Mouse (Mus musculus): ENCODE results near the gene Aup1. TPM values are rescaled to one million over a fixed set of nuclear protein-coding genes. Genes with fewer than 3 reads are reported as not detected.

Gene Aup1
- polyA plus RNA-seq, 1 experiment = 442 TPM

GRCm38 (mm10) chr6:83020836-83021593 is 33.3 kb upstream of the Aup1 start:
- DNase-seq = no peak
- no peaks in the 10 kb centered on the region for H3K4me1 ChIP-seq (ENCODE audit: control insufficient read depth, insufficient read depth, low read length)
- H3K27me3 ChIP-seq (replicated peaks; ENCODE audit: control insufficient read depth, insufficient read depth, low read length) = no peaks in the 10 kb centered on the region
- no peak for TF ChIP-seq POLR2A (IDR thresholded peaks at IDR 0.05; ENCODE audit: low read depth, low read length)
- no peak for TF ChIP-seq CTCF (conservative IDR thresholded peaks at IDR 0.05; ENCODE audit: insufficient read depth, insufficient read length, low read depth, low read length)
- no peak overlapping the region for H3K4me3 ChIP-seq (ENCODE audit: insufficient read depth, low read depth, low read length)
- no peak overlapping the region for H3K27ac ChIP-seq (ENCODE audit: insufficient read depth, low read depth, low read length)
- 53% methylated on average over 4 of the region's 4 CpGs for WGBS
- no peaks in the 10 kb centered on the region for H3K36me3 ChIP-seq (ENCODE audit: control insufficient read depth, insufficient read depth, low read length)

DNA sequence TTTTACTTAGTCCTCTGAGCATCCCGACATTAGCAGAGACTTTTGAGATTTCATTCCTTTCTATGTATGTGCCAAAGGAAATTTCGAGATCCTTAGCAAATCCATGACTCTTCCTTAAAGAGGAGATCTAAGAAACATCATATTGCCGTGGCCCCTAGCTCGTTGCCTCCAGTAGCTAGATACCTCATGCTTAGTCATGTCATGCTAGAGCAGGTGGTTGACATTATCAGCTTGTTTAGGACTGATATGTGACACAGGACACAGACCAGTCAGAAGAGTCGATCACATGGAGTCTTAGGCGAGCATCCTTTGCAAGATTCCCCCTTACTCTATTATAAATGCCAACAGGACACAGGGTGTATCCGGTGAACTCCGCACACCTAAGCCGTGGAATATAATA is 31.3 kb upstream of the Aup1 start:
- WGBS = 89% methylated on average over 9 of the region's 9 CpGs
- DNase-seq = no peak
- no peak for TF ChIP-seq CTCF (conservative IDR thresholded peaks at IDR 0.05; ENCODE audit: insufficient read depth, insufficient read length, low read depth, low read length)
- TF ChIP-seq POLR2A (IDR thresholded peaks at IDR 0.05; ENCODE audit: low read depth, low read length) = no peak
- no peak overlapping the region for H3K27ac ChIP-seq (ENCODE audit: insufficient read depth, low read depth, low read length)
- no peaks in the 10 kb centered on the region for H3K4me1 ChIP-seq (ENCODE audit: control insufficient read depth, insufficient read depth, low read length)
- H3K27me3 ChIP-seq (replicated peaks; ENCODE audit: control insufficient read depth, insufficient read depth, low read length) = no peaks in the 10 kb centered on the region
- H3K36me3 ChIP-seq (ENCODE audit: control insufficient read depth, insufficient read depth, low read length) = no peaks in the 10 kb centered on the region
- H3K4me3 ChIP-seq (ENCODE audit: insufficient read depth, low read depth, low read length) = no peak overlapping the region

- Histone ChIP-seq H3K36me3 (ENCODE audit: control insufficient read depth, insufficient read depth, low read length) (no peaks in the 10 kb centered on the region), H3K4me1 (ENCODE audit: control insufficient read depth, insufficient read depth, low read length) (no peaks in the 10 kb centered on the region), H3K27me3 (replicated peaks; ENCODE audit: control insufficient read depth, insufficient read depth, low read length) (no peaks in the 10 kb centered on the region), H3K4me3 (ENCODE audit: insufficient read depth, low read depth, low read length) (no peak overlapping the region), H3K27ac (ENCODE audit: insufficient read depth, low read depth, low read length) (no peak overlapping the region)
- no peak for TF ChIP-seq POLR2A (IDR thresholded peaks at IDR 0.05; ENCODE audit: low read depth, low read length)
- no peak for TF ChIP-seq CTCF (conservative IDR thresholded peaks at IDR 0.05; ENCODE audit: insufficient read depth, insufficient read length, low read depth, low read length)
- DNase-seq = no peak
- WGBS = 91% methylated on average over 2 of the region's 2 CpGs
Measured at GRCm38 (mm10) chr6:83023786-83024185, 30.5 kb upstream of the Aup1 start.

GRCm38 (mm10) chr6:83024421-83024820 is 29.9 kb upstream of the Aup1 start:
- Histone ChIP-seq H3K36me3 (ENCODE audit: control insufficient read depth, insufficient read depth, low read length) (no peaks in the 10 kb centered on the region), H3K27me3 (replicated peaks; ENCODE audit: control insufficient read depth, insufficient read depth, low read length) (no peaks in the 10 kb centered on the region), H3K4me3 (ENCODE audit: insufficient read depth, low read depth, low read length) (no peak overlapping the region), H3K27ac (ENCODE audit: insufficient read depth, low read depth, low read length) (no peak overlapping the region), H3K4me1 (ENCODE audit: control insufficient read depth, insufficient read depth, low read length) (no peaks in the 10 kb centered on the region)
- DNase-seq = no peak
- TF ChIP-seq CTCF (conservative IDR thresholded peaks at IDR 0.05; ENCODE audit: insufficient read depth, insufficient read length, low read depth, low read length) = no peak
- no peak for TF ChIP-seq POLR2A (IDR thresholded peaks at IDR 0.05; ENCODE audit: low read depth, low read length)
- 70% methylated on average over 4 of the region's 4 CpGs for WGBS

- no peak for DNase-seq
- Histone ChIP-seq H3K36me3 (ENCODE audit: control insufficient read depth, insufficient read depth, low read length) (no peaks in the 10 kb centered on the region), H3K4me1 (ENCODE audit: control insufficient read depth, insufficient read depth, low read length) (no peaks in the 10 kb centered on the region), H3K27me3 (replicated peaks; ENCODE audit: control insufficient read depth, insufficient read depth, low read length) (no peaks in the 10 kb centered on the region), H3K4me3 (ENCODE audit: insufficient read depth, low read depth, low read length) (no peak overlapping the region), H3K27ac (ENCODE audit: insufficient read depth, low read depth, low read length) (no peak overlapping the region)
- TF ChIP-seq CTCF (conservative IDR thresholded peaks at IDR 0.05; ENCODE audit: insufficient read depth, insufficient read length, low read depth, low read length) (no peak), POLR2A (IDR thresholded peaks at IDR 0.05; ENCODE audit: low read depth, low read length) (no peak)
- WGBS = 92% methylated on average over 4 of the region's 4 CpGs
Measured at GRCm38 (mm10) chr6:83025221-83025620, 29.1 kb upstream of the Aup1 start.

GRCm38 (mm10) chr6:83027293-83027692 is 27.0 kb upstream of the Aup1 start:
- no peak overlapping the region for H3K4me3 ChIP-seq (ENCODE audit: insufficient read depth, low read depth, low read length)
- WGBS = 82% methylated on average over 8 of the region's 8 CpGs
- no peak overlapping the region for H3K27ac ChIP-seq (ENCODE audit: insufficient read depth, low read depth, low read length)
- H3K36me3 ChIP-seq (ENCODE audit: control insufficient read depth, insufficient read depth, low read length) = no peaks in the 10 kb centered on the region
- no peak for TF ChIP-seq POLR2A (IDR thresholded peaks at IDR 0.05; ENCODE audit: low read depth, low read length)
- no peak for TF ChIP-seq CTCF (conservative IDR thresholded peaks at IDR 0.05; ENCODE audit: insufficient read depth, insufficient read length, low read depth, low read length)
- H3K4me1 ChIP-seq (ENCODE audit: control insufficient read depth, insufficient read depth, low read length) = no peaks in the 10 kb centered on the region
- H3K27me3 ChIP-seq (replicated peaks; ENCODE audit: control insufficient read depth, insufficient read depth, low read length) = no peaks in the 10 kb centered on the region
- no peak for DNase-seq

GRCm38 (mm10) chr6:83027706-83028105 is 26.6 kb upstream of the Aup1 start:
- no peak overlapping the region for H3K27ac ChIP-seq (ENCODE audit: insufficient read depth, low read depth, low read length)
- H3K4me1 ChIP-seq (ENCODE audit: control insufficient read depth, insufficient read depth, low read length) = no peaks in the 10 kb centered on the region
- no peak overlapping the region for H3K4me3 ChIP-seq (ENCODE audit: insufficient read depth, low read depth, low read length)
- no peaks in the 10 kb centered on the region for H3K27me3 ChIP-seq (replicated peaks; ENCODE audit: control insufficient read depth, insufficient read depth, low read length)
- DNase-seq = no peak
- H3K36me3 ChIP-seq (ENCODE audit: control insufficient read depth, insufficient read depth, low read length) = no peaks in the 10 kb centered on the region
- TF ChIP-seq POLR2A (IDR thresholded peaks at IDR 0.05; ENCODE audit: low read depth, low read length) (no peak), CTCF (conservative IDR thresholded peaks at IDR 0.05; ENCODE audit: insufficient read depth, insufficient read length, low read depth, low read length) (no peak)
- WGBS = 53% methylated on average over 7 of the region's 9 CpGs
